Mouse (Mus musculus) heart, embryonic 12.5 days (tissue): ENCODE results near the gene Rasgef1b. TPM values are rescaled to one million over a fixed set of nuclear protein-coding genes. Genes with fewer than 3 reads are reported as not detected.

Experiments
- ATAC-seq: fragments of 200-750 bp; cut with Nextera tagmentation; 2 replicates; pipeline ENCODE4 v1.8.0; 2017; ENCODE audit warnings: moderate TSS enrichment, moderate library complexity; ENCODE audit not compliant: insufficient number of reproducible peaks, low FRiP score
- H3K27ac ChIP-seq: fragments of 300-500 bp; sonication (generic); 2 replicates; pipeline ENCODE4 v1.5.1; 2016; ENCODE audit warnings: mild to moderate bottlenecking, moderate library complexity; ENCODE audit not compliant: poor library complexity, severe bottlenecking
- H3K27me3 ChIP-seq: fragments of 300-500 bp; sonication (generic); replicated peaks from 2 replicates; pipeline ENCODE4 v1.6.1; 2016; ENCODE audit warnings: mild to moderate bottlenecking, moderate library complexity
- H3K36me3 ChIP-seq: fragments of 300-500 bp; sonication (generic); 2 replicates; pipeline ENCODE4 v1.6.1; 2016; ENCODE audit warnings: mild to moderate bottlenecking, moderate library complexity
- H3K4me1 ChIP-seq: fragments of 300-500 bp; sonication (generic); replicated peaks from 2 replicates; pipeline ENCODE4 v1.6.1; 2016; ENCODE audit warnings: mild to moderate bottlenecking
- H3K4me2 ChIP-seq: fragments of 300-500 bp; sonication (generic); 2 replicates; pipeline ENCODE4 v1.6.1; 2016; ENCODE audit warnings: mild to moderate bottlenecking, moderate library complexity
- H3K4me3 ChIP-seq: fragments of 300-500 bp; sonication (generic); 2 replicates; pipeline ENCODE4 v1.5.1; 2016; ENCODE audit warnings: mild to moderate bottlenecking
- H3K9ac ChIP-seq: fragments of 300-500 bp; sonication (generic); 2 replicates; pipeline ENCODE4 v1.6.1; 2016; ENCODE audit warnings: mild to moderate bottlenecking, moderate library complexity
- H3K9me3 ChIP-seq: fragments of 300-500 bp; sonication (generic); replicated peaks from 2 replicates; pipeline ENCODE4 v1.6.1; 2016; ENCODE audit warnings: mild to moderate bottlenecking, moderate library complexity
- WGBS: fragments of 180-500 bp; shearing (Covaris S2); methylation state at CpG from one replicate; pipeline ENCODE4 v1.1.7; 2016; 5-methylcytosine and 5-hydroxymethylcytosine counted together
- polyA plus RNA-seq: library from polyadenylated mRNA; unstranded; fragments of >200 nt; fragmentation: Nextera tagmentation; extraction: Ambion mirVana; gene quantifications from 2 replicates; pipeline ENCODE4 v1.2.1, GENCODE M21; 2016

The Rasgef1b gene
- polyA plus RNA-seq, 1 experiment from 2014 or later, result 44.7 TPM

DNA sequence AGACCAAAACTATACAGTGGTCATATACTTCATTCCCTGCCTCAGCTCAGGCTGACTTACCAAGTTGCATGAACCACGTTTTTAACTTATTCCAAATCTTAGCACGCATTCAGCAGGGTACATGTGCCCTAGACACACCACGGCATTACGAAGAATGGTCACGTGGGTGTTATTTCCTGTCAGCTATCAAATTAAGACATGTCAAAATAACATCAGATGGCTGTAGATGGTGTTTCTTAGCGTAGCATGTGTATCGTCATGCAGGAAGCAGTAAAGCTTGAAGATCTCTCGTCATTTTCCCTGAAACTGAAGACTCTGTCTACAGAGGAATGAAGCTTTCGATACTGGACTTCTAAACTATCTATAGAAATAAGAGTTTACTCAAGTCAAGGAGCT is 251.4 kb downstream of the Rasgef1b start:
- Histone ChIP-seq H3K27ac (no peak overlapping the region), H3K4me1 (peaks cover 47% of the 10 kb centered on the region), H3K9ac (no peak overlapping the region), H3K9me3 (no peaks in the 10 kb centered on the region), H3K4me3 (no peak overlapping the region), H3K27me3 (no peaks in the 10 kb centered on the region), H3K36me3 (no peaks in the 10 kb centered on the region), H3K4me2 (no peak overlapping the region)
- ATAC-seq, result no peak
- 78% methylated on average over 9 of the region's 9 CpGs for WGBS

DNA sequence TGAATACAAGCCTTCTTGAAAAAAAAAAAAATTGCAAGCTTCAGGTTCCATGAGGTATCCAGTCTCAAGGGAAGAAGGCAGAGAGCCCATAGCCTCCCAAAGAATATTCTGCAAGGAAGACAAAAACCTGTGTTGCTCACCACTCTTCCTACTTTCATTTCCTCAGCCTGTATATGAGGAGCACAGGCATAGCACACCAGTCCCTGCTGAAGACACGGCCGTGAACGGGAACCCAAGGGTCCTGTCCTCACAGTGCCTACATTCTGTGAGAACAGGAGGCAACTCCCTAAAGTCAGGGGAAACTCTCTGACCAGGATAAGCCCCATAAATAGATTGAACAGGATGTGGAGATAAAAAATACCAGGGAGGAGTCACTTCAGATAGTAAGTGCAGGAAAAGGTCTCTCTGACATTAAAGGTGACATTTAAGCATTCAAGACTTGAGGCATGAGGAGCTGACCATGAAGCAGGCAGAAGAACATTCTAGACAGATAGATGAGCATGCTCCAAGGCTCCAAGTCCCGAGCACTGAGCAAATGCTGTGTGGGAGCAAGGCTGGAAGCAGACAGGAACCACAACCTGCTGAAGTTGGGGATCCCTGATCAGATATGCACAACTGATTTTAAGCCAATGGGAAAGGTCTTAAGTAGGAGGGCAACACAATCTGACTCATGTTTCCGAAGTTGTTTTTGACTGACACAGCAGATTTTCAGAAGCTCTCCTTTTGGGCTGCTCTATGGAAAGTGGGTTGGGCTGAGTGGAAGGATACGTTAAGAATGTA is 252.0 kb downstream of the Rasgef1b start:
- Histone ChIP-seq H3K9me3 (no peaks in the 10 kb centered on the region), H3K4me1 (peaks cover 41% of the 10 kb centered on the region), H3K9ac (no peak overlapping the region), H3K27me3 (no peaks in the 10 kb centered on the region), H3K4me3 (no peak overlapping the region), H3K4me2 (no peak overlapping the region), H3K36me3 (no peaks in the 10 kb centered on the region), H3K27ac (peak overlapping the region; percentile 18; the same call in 1 of the 2 replicates)
- WGBS, result 51% methylated on average over 6 of the region's 6 CpGs
- no peak for ATAC-seq

GRCm38 (mm10) chr5:99472607-99473335 is 256.1 kb downstream of the Rasgef1b start:
- H3K27me3 ChIP-seq, result no peaks in the 10 kb centered on the region
- H3K36me3 ChIP-seq, result no peaks in the 10 kb centered on the region
- H3K4me2 ChIP-seq, result no peak overlapping the region
- peaks cover 20% of the 10 kb centered on the region for H3K4me1 ChIP-seq
- ATAC-seq, result no peak
- no peaks in the 10 kb centered on the region for H3K9me3 ChIP-seq
- H3K9ac ChIP-seq, result no peak overlapping the region
- 73% methylated on average over 5 of the region's 5 CpGs for WGBS
- H3K27ac ChIP-seq, result no peak overlapping the region
- no peak overlapping the region for H3K4me3 ChIP-seq

DNA sequence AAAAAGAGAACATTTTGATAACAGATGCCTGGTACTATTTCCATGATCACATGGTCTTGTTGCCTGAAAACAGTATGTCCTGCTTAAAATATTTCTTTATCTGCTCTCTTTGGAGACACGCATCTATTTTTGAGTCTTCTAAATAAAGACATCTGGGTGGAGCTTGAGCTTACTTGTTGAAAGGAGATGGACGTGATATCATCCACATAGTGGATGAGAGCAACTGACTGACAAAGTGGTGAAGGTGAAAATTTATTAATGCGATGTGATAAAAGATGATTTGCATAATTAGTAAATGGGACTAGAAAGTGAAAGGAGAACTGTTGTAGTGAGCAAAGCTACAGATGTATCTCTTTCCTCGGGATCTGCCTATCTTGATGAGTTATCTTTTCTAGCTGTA is 257.1 kb downstream of the Rasgef1b start:
- H3K4me3 ChIP-seq, result no peak overlapping the region
- no peak overlapping the region for H3K27ac ChIP-seq
- no peak for ATAC-seq
- H3K27me3 ChIP-seq, result no peaks in the 10 kb centered on the region
- no peaks in the 10 kb centered on the region for H3K36me3 ChIP-seq
- no peak overlapping the region for H3K4me2 ChIP-seq
- no peaks in the 10 kb centered on the region for H3K9me3 ChIP-seq
- no peak overlapping the region for H3K9ac ChIP-seq
- 50% methylated on average over 4 of the region's 4 CpGs for WGBS
- peaks cover 16% of the 10 kb centered on the region for H3K4me1 ChIP-seq

DNA sequence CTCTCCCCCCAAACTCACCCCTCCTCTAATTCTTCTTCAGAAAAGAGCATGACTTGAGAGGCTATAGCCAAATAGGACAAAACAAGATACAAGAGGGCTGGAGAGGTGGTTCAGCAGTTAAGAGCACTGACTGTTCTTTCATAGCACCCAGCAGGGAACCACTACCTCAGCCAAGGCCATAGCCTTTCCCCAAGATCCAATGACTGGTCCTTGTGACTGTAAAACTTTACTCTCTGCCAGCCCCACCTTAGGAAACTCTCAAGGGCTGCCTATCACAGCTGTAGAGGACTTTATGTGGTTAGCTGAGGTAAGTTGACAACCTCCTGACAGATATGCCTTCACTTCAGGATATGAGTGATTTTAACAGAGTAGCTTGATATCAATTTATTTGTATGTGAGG is 258.3 kb downstream of the Rasgef1b start:
- peaks cover 15% of the 10 kb centered on the region for H3K4me1 ChIP-seq
- no peak for ATAC-seq
- H3K4me3 ChIP-seq, result no peak overlapping the region
- H3K27ac ChIP-seq, result no peak overlapping the region
- H3K9me3 ChIP-seq, result no peaks in the 10 kb centered on the region
- no peaks in the 10 kb centered on the region for H3K27me3 ChIP-seq
- no peak overlapping the region for H3K9ac ChIP-seq
- no peaks in the 10 kb centered on the region for H3K36me3 ChIP-seq
- no peak overlapping the region for H3K4me2 ChIP-seq

DNA sequence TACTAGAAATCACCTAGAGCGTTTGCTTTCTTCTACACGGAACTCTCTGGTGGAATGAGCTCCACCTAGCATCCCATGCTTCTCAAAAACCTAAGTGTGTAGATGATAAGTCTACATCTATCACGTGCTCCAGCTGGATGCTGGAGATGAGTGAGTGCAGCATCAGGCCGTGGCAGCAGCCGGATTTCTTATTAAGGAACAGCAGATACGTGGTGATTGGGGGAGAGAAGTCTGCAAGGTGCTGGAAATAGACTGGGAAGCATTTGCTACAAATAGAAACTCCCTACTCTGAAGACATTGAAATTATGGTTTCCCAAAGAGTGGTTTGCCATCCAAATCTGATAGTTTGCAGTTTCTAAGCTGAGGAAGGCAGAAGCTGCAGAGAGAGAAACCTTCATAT is 269.9 kb downstream of the Rasgef1b start:
- WGBS, result 49% methylated on average over 6 of the region's 6 CpGs

DNA sequence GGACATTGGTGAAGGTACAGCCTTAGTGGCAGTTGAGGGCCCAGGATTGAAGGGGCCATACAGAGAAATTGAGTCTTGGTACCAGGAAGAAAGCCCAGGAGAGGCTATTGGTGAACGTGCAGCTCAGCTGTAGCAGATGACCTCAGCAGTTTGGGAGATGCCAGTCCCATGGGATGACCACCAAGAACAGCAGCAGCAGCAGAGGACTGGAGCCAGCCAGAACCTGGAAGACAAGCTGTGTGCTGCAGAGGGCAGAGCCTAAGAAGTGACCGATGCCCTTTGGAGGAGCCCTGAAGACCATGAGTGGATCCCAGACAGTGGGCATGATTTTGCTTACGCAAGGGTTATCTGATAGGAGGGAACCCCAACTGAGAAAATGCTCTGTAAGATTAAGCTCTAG is 271.6 kb downstream of the Rasgef1b start:
- H3K4me3 ChIP-seq, result no peak overlapping the region
- no peak overlapping the region for H3K27ac ChIP-seq
- peaks cover 23% of the 10 kb centered on the region for H3K4me1 ChIP-seq
- no peak overlapping the region for H3K9ac ChIP-seq
- no peaks in the 10 kb centered on the region for H3K36me3 ChIP-seq
- WGBS, result 85% methylated on average over 3 of the region's 3 CpGs
- no peaks in the 10 kb centered on the region; the same call in 1 of the 2 replicates for H3K9me3 ChIP-seq
- H3K27me3 ChIP-seq, result no peaks in the 10 kb centered on the region
- ATAC-seq, result no peak
- H3K4me2 ChIP-seq, result no peak overlapping the region

More for the DNA sequence above, 269.9 kb downstream of the Rasgef1b start:
- H3K27me3 ChIP-seq, result no peaks in the 10 kb centered on the region
- H3K9me3 ChIP-seq, result no peaks in the 10 kb centered on the region; the same call in 1 of the 2 replicates
- H3K4me2 ChIP-seq, result no peak overlapping the region
- H3K4me1 ChIP-seq, result peaks cover 11% of the 10 kb centered on the region; the same call in 1 of the 2 replicates
- no peak overlapping the region for H3K9ac ChIP-seq
- ATAC-seq, result no peak
- no peaks in the 10 kb centered on the region for H3K36me3 ChIP-seq
- H3K27ac ChIP-seq, result no peak overlapping the region
- no peak overlapping the region for H3K4me3 ChIP-seq

- peak; percentile 45; the same call in 1 of the 2 replicates for ATAC-seq
- WGBS, result 17% methylated on average over 2 of the region's 2 CpGs
- Histone ChIP-seq H3K9me3 (no peaks in the 10 kb centered on the region; the same call in 1 of the 2 replicates), H3K27ac (no peak overlapping the region), H3K4me2 (no peak overlapping the region), H3K4me3 (no peak overlapping the region), H3K36me3 (no peaks in the 10 kb centered on the region), H3K27me3 (no peaks in the 10 kb centered on the region), H3K4me1 (peaks cover 30% of the 10 kb centered on the region), H3K9ac (no peak overlapping the region)
Measured at GRCm38 (mm10) chr5:99451939-99452338, 276.9 kb downstream of the Rasgef1b start.

DNA sequence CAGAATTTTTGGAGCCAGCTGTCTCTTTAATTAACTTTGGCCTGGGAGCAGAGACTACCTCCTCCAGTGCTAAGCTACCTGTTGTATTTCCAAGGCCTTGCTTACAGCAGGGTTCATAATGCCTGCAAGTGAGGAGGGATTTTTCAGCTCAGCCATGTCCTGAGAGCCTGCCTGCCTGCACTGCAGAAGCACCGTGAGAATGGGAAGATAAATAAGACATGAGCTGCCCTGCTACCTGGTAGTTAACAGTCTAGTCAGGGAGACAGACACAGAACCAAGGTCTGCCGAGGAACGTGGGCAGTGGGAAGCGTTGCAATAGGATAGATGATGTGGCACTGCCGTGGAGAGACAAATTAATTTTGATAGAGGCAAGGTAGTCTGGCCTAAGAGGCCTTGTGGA is 277.4 kb downstream of the Rasgef1b start:
- no peak overlapping the region for H3K4me3 ChIP-seq
- no peak overlapping the region for H3K4me2 ChIP-seq
- no peaks in the 10 kb centered on the region for H3K27me3 ChIP-seq
- peaks cover 30% of the 10 kb centered on the region for H3K4me1 ChIP-seq
- 0 out of 2 replicates have a peak overlapping the region, but pooled peaks have one; percentile 20 for H3K27ac ChIP-seq
- no peak for ATAC-seq
- H3K9ac ChIP-seq, result no peak overlapping the region
- no peaks in the 10 kb centered on the region for H3K36me3 ChIP-seq
- 55% methylated on average over 5 of the region's 5 CpGs for WGBS
- H3K9me3 ChIP-seq, result no peaks in the 10 kb centered on the region; the same call in 1 of the 2 replicates

- H3K4me1 ChIP-seq, result peaks cover 30% of the 10 kb centered on the region
- no peaks in the 10 kb centered on the region for H3K36me3 ChIP-seq
- ATAC-seq, result no peak
- 70% methylated on average over 4 of the region's 4 CpGs for WGBS
- no peak overlapping the region for H3K4me3 ChIP-seq
- no peak overlapping the region for H3K4me2 ChIP-seq
- no peak overlapping the region for H3K9ac ChIP-seq
- 0 out of 2 replicates have a peak overlapping the region, but pooled peaks have one; percentile 20 for H3K27ac ChIP-seq
- H3K9me3 ChIP-seq, result no peaks in the 10 kb centered on the region; the same call in 1 of the 2 replicates
- no peaks in the 10 kb centered on the region for H3K27me3 ChIP-seq
Measured at GRCm38 (mm10) chr5:99450994-99451393, 277.9 kb downstream of the Rasgef1b start.

- no peak for ATAC-seq
- no peaks in the 10 kb centered on the region for H3K36me3 ChIP-seq
- H3K9me3 ChIP-seq, result no peaks in the 10 kb centered on the region; the same call in 1 of the 2 replicates
- H3K4me1 ChIP-seq, result peaks cover 31% of the 10 kb centered on the region
- no peaks in the 10 kb centered on the region for H3K27me3 ChIP-seq
- no peak overlapping the region for H3K4me2 ChIP-seq
- 77% methylated on average over 3 of the region's 3 CpGs for WGBS
- H3K27ac ChIP-seq, result no peak overlapping the region
- no peak overlapping the region for H3K9ac ChIP-seq
- H3K4me3 ChIP-seq, result no peak overlapping the region
Measured at GRCm38 (mm10) chr5:99450463-99450862, 278.4 kb downstream of the Rasgef1b start.
